Mouse (Mus musculus) spleen, adult 2 months (tissue): Measurements from ENCODE around the gene C330021F23Rik.

Experiments
- CTCF ChIP-seq: fragments of 200-500 bp; IDR thresholded peaks from 2 replicates; pipeline ENCODE4 v1.5.1; 2011; ENCODE audit warnings: mild to moderate bottlenecking, inconsistent platforms; ENCODE audit not compliant: insufficient read depth, insufficient read length, insufficient replicate concordance; ENCODE audit errors: extremely low read depth
- POLR2A ChIP-seq: fragments of 200-500 bp; IDR thresholded peaks from 2 replicates; pipeline ENCODE4 v1.6.1; 2011; ENCODE audit warnings: low read depth, low read length, inconsistent platforms

- TF ChIP-seq CTCF, result no peak
- TF ChIP-seq POLR2A, result no peak
Observed at GRCm38 (mm10) chr8:3606593-3606992, 38.8 kb downstream of the C330021F23Rik start.
